Mouse (Mus musculus) embryonic facial prominence, embryonic 14.5 days (tissue): ENCODE measurements around the gene Klhl8. TPM values are rescaled to one million over a fixed set of nuclear protein-coding genes. Genes with fewer than 3 reads are reported as not detected.

ENCODE experiments used
- ATAC-seq: fragments of 200-750 bp; cut with Nextera tagmentation; 2 replicates; pipeline ENCODE4 v1.8.0; 2017; ENCODE audit warnings: low read depth, moderate number of reproducible peaks, moderate TSS enrichment
- DNase-seq: peaks from one replicate; pipeline ENCODE4 v3.0.0-alpha.2; 2015; ENCODE audit warnings: low spot score
- H3K27ac ChIP-seq: fragments of 300-500 bp; sonication (generic); replicated peaks from 2 replicates; pipeline ENCODE4 v1.5.1; 2014; ENCODE audit warnings: low read depth, mild to moderate bottlenecking, low read length, moderate library complexity
- H3K27me3 ChIP-seq: fragments of 300-500 bp; sonication (generic); replicated peaks from 2 replicates; pipeline ENCODE4 v1.6.1; 2014; ENCODE audit warnings: low read length; ENCODE audit not compliant: control insufficient read depth, insufficient read depth
- H3K36me3 ChIP-seq: fragments of 300-500 bp; sonication (generic); 2 replicates; pipeline ENCODE4 v1.6.1; 2014; ENCODE audit warnings: low read length, mixed read lengths; ENCODE audit not compliant: control insufficient read depth, insufficient read depth
- H3K4me1 ChIP-seq: fragments of 300-500 bp; sonication (generic); 2 replicates; pipeline ENCODE4 v1.6.1; 2014; ENCODE audit warnings: antibody characterized with exemption, low read length; ENCODE audit not compliant: control insufficient read depth, insufficient read depth
- H3K4me2 ChIP-seq: fragments of 300-500 bp; sonication (generic); 2 replicates; pipeline ENCODE4 v1.6.1; 2014; ENCODE audit warnings: low read depth, mild to moderate bottlenecking, low read length, moderate library complexity, mixed read lengths
- H3K4me3 ChIP-seq: fragments of 300-500 bp; sonication (generic); 2 replicates; pipeline ENCODE4 v1.5.1; 2014; ENCODE audit warnings: low read depth, mild to moderate bottlenecking, low read length
- H3K9ac ChIP-seq: fragments of 300-500 bp; sonication (generic); 2 replicates; pipeline ENCODE4 v1.6.1; 2014; ENCODE audit warnings: low read depth, mild to moderate bottlenecking, low read length, moderate library complexity, mixed read lengths
- H3K9me3 ChIP-seq: fragments of 300-500 bp; sonication (generic); 2 replicates; pipeline ENCODE4 v1.6.1; 2016; ENCODE audit warnings: low read length; ENCODE audit not compliant: control insufficient read depth
- WGBS: fragments of 180-500 bp; shearing (Covaris S2); extraction: QIAGEN DNeasy Blood & Tissue Kit; methylation state at CpG from one replicate; pipeline ENCODE4 v1.1.7; 2014; 5-methylcytosine and 5-hydroxymethylcytosine counted together
- polyA plus RNA-seq: library from polyadenylated mRNA; unstranded; fragments of >200 nt; fragmentation: Nextera tagmentation; extraction: Ambion mirVana; gene quantifications from 2 replicates; pipeline ENCODE4 v1.2.1, GENCODE M21; 2014

Klhl8 gene
- polyA plus RNA-seq, 1 experiment from 2014 or later: 12.2 TPM

DNA sequence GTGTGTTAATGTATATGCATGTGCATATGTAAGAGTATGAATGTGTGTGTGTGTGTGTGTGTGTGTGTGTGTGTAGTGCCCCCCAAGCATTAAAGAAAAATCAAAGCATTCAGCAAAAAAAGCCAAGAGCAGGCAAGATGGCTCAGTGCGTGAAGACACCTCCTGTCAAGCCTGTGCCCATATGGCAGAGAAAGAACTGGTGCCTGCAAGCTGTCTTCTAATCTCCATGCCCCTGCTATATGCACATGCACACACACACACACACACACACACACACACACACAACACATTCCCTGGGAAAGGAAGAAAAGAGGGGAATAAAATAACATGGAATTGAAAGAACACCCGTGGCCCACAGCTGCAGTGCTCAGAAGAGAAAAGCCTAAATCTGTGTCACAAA, 53.9 kb downstream of the Klhl8 start:
- H3K4me1 ChIP-seq: 0 out of 2 replicates have a peak, but pooled peaks cover 6% of the 10 kb centered on the region
- no peak overlapping the region for H3K9ac ChIP-seq
- no peaks in the 10 kb centered on the region for H3K27me3 ChIP-seq
- no peaks in the 10 kb centered on the region for H3K36me3 ChIP-seq
- H3K27ac ChIP-seq: no peak overlapping the region
- WGBS: 70% methylated on average over 2 of the region's 2 CpGs
- ATAC-seq (no peak), DNase-seq (no peak)
- H3K9me3 ChIP-seq: no peaks in the 10 kb centered on the region
- H3K4me3 ChIP-seq: no peak overlapping the region
- no peak overlapping the region for H3K4me2 ChIP-seq

DNA sequence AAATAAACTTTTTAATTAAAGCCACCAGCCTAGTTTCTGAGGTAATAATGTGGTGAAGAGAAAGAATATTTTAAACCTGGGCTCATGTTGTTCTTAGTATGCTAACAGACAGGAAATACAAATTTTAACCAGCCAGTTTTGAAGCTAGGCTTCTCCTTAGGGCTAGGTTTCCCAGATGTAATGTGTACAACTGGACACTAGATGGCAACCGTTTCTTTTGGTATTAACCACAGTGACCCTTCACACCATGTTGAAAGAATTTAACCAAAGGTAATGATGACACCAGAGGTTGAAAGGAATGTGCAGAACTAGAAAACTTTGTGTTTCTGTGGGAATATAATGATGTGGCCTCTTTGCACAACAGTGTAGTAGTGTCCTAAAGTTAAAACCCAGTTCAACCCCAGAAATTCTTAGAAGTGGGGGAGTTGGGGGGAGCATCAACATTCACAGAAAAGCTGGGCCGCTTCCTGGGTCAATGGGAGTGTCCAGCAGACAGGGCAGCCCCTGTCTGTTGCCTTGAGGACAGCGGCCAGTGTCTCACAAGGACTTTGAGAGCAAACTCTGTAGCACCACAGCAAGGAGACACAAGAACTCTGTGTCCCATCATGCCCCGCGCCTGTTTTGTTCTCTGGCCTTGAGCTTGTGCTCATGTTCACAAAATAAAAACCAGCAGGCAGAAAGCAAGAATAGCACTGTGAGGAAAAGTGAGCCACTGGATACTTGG, 54.6 kb downstream of the Klhl8 start:
- Histone ChIP-seq H3K4me1 (0 out of 2 replicates have a peak, but pooled peaks cover 6% of the 10 kb centered on the region), H3K9me3 (no peaks in the 10 kb centered on the region), H3K4me2 (no peak overlapping the region), H3K9ac (no peak overlapping the region), H3K27ac (no peak overlapping the region), H3K4me3 (no peak overlapping the region), H3K36me3 (peaks cover under 1% of the 10 kb centered on the region; the same call in 1 of the 2 replicates), H3K27me3 (no peaks in the 10 kb centered on the region)
- ATAC-seq: peak; percentile 67; the same call in 1 of the 2 replicates
- 57% methylated on average over 5 of the region's 5 CpGs for WGBS
- DNase-seq: peak; percentile 82

DNA sequence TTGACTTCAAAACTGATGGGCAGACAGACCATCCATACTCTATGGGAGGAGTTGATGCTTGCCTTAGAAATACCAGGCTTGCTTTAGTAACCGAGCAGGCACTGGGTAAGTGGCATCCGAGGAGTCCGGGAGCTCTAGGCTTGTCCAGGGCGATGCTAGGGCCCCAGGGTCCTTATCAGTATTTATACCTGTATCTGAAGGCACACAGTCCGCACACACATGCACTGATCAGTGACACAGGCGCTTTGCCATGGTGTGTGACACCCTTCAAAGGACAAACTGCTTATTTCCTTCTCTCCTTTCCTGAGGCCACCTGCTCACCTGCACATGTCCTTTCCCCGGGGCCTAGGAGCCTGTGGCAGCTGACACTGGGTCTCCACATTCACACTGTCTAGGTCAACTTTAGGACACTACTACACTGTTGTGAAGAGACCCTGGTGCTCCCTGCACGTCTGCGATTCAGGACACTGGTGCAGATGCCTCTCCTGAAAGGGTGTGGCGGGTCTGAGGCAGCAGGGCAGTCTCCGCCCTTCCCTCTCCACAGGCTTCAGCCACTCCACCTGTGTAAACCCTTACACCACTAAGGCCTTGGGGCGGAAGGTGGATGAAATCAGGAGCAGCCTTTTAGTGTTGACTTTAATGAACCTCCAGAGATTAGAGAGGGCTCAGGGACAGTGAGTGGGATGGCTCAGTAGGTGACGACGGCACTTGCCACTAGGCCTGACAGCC, 55.4 kb downstream of the Klhl8 start:
- WGBS: 80% methylated on average over 14 of the region's 14 CpGs
- no peak for DNase-seq
- Histone ChIP-seq H3K9ac (no peak overlapping the region), H3K36me3 (peaks cover 9% of the 10 kb centered on the region), H3K27ac (no peak overlapping the region), H3K4me3 (no peak overlapping the region), H3K27me3 (no peaks in the 10 kb centered on the region), H3K4me2 (no peak overlapping the region), H3K9me3 (no peaks in the 10 kb centered on the region), H3K4me1 (0 out of 2 replicates have a peak, but pooled peaks cover 6% of the 10 kb centered on the region)
- no peak; the same call in 1 of the 2 replicates for ATAC-seq

DNA sequence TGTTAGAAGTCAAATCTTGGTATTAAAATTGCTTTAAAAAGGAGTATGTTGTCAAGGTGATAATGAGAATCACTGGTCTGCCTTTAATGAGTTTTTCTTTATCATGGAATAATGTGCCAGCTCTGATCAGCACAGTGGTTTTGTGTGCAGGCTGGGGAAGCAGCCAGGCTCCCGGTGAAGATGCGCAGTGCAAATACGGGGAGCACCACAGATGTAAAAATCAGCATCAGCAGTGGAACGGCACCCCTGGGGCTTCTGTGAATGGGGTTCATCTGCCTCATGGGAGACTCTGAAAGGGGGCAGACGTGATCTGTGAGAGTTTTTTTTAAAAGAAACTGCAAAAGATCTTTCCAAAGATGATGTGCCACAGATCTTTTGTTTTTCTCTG, 56.3 kb downstream of the Klhl8 start:
- no peak for ATAC-seq
- Histone ChIP-seq H3K4me3 (no peak overlapping the region), H3K4me2 (no peak overlapping the region), H3K27ac (no peak overlapping the region), H3K36me3 (peaks cover 14% of the 10 kb centered on the region), H3K9ac (no peak overlapping the region), H3K4me1 (0 out of 2 replicates have a peak, but pooled peaks cover 6% of the 10 kb centered on the region), H3K27me3 (no peaks in the 10 kb centered on the region), H3K9me3 (no peaks in the 10 kb centered on the region)
- DNase-seq: no peak
- 80% methylated on average over 5 of the region's 5 CpGs for WGBS

DNA sequence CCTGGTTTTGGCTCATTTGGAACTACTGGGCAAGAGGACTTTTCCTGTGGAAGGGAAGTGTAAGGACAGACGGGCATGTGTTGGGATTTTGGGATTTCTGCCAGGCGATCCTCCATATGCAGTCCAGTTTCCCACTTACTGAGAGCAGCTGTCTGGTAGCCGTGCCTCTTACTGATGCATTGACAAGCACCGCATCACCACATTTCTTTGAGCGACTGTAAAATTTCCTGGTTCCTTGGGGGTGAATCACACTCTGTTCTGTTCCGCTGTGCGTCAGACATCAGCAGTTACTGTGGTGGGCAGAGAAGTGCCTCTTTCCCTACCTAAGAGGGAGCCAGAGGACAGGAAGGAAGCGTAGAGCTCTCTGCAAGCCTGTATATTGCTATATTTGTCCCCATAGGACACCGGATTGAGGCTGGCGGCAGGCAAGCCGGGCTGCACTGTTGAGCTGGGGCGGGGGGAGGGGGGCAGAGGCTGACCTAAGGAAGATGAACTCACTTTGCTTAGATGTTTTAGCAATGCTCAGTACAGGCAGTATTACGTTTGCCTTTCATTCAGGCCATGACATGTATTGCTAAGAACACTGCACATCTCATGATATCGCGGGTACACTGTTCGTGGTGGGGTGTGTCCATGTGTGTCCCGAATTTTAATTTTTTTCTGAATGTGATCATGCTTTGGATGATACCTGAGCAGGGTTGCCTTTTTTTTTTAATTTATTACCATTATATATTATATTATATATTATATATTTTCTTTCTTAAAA, 56.8 kb downstream of the Klhl8 start:
- no peaks in the 10 kb centered on the region for H3K27me3 ChIP-seq
- no peak overlapping the region for H3K9ac ChIP-seq
- H3K4me3 ChIP-seq: no peak overlapping the region
- 67% methylated on average over 17 of the region's 17 CpGs for WGBS
- 0 out of 2 replicates have a peak, but pooled peaks cover 6% of the 10 kb centered on the region for H3K4me1 ChIP-seq
- ATAC-seq: 0 out of 2 replicates have a peak, but pooled peaks have one; percentile 16
- H3K9me3 ChIP-seq: no peaks in the 10 kb centered on the region
- DNase-seq: peak; percentile 41
- H3K27ac ChIP-seq: no peak overlapping the region
- peaks cover 20% of the 10 kb centered on the region for H3K36me3 ChIP-seq
- no peak overlapping the region for H3K4me2 ChIP-seq

DNA sequence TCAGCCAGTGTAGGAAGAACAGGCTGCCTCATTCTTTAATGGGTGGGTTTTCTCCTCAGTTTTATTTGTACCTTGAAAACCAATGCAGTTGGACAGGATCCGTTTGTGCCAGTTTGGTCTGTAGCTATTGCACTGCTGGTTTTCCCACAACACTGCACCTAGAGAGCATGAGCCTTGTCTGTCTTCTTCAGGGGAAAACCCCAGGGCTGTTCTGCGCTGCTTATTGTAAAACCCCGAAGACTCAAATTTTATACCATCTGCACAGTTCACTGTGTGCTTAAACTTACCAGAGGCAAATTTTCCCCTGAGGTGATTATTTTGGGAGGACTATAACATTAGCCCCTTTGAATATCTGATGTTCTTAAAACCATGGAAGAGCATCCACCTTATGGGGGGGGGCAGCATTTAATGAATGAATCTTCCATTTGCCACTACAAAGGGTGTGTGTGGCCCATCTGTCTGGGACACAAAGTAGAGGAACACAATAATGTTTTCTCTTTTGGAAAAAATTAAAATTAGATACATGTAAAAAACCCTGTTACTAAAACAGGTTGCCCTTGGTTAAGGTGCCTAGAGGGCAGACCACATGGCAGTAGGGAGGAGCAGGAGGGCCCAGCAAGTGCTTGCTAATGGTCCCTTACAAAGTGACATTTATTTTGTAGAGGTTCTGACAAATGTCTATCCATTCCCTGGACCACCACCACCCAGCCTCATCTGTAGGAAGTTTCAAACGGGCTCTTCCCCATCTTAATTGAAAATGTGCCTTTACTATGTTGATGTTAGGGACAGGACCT, 58.1 kb downstream of the Klhl8 start:
- no peaks in the 10 kb centered on the region for H3K9me3 ChIP-seq
- H3K4me1 ChIP-seq: 0 out of 2 replicates have a peak, but pooled peaks cover 6% of the 10 kb centered on the region
- no peak overlapping the region for H3K4me2 ChIP-seq
- ATAC-seq (no peak), DNase-seq (no peak)
- WGBS: 78% methylated on average over 4 of the region's 4 CpGs
- H3K4me3 ChIP-seq: no peak overlapping the region
- no peak overlapping the region for H3K27ac ChIP-seq
- no peaks in the 10 kb centered on the region for H3K27me3 ChIP-seq
- H3K9ac ChIP-seq: no peak overlapping the region
- peaks cover 20% of the 10 kb centered on the region for H3K36me3 ChIP-seq

DNA sequence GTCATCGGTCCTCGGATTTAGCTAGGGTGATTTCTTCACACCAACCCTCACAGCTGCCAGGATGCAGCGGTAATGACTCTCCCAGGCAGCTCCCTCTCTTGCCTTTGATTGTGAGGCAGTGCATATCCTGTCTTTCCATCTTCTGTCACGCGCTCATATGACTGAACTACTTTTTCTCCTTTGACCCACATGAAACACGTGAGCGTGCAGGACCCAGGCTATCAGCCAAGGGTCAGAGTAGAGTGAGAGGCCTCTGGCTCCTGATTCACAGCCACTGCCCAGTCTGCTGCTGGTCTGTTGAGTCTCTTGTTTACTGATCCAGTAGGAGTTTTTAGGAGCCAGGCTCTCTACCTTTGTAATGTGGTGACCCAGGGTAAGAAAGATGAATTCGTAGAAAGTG, 62.5 kb downstream of the Klhl8 start:
- no peaks in the 10 kb centered on the region for H3K9me3 ChIP-seq
- 0 out of 2 replicates have a peak, but pooled peaks cover 4% of the 10 kb centered on the region for H3K27me3 ChIP-seq
- DNase-seq (no peak), ATAC-seq (no peak)
- no peak overlapping the region for H3K27ac ChIP-seq
- WGBS: 92% methylated on average over 8 of the region's 8 CpGs
- H3K9ac ChIP-seq: no peak overlapping the region
- peaks cover 8% of the 10 kb centered on the region; the same call in 1 of the 2 replicates for H3K4me1 ChIP-seq
- no peak overlapping the region for H3K4me3 ChIP-seq
- H3K4me2 ChIP-seq: no peak overlapping the region
- H3K36me3 ChIP-seq: peaks cover 24% of the 10 kb centered on the region

DNA sequence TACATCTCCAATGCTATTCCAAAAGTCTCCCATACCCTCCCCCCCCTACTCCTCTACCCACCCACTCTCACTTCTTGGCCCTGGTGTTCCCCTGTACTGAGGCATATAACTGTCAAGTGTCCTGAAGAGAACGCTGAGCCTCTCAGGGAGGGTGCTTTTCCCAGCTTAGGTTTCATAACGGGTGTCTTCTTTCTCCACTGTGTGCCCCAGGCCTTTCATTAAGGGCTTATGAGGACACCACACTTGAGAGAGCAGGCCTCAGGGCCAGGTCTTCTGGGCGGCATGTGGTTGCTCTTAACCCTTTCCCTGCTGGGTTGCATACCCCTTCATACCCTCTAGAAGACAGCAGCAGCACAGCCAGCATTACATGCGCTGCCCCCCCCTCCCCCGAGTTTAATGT, 64.5 kb downstream of the Klhl8 start:
- 37% methylated on average over 5 of the region's 5 CpGs for WGBS
- DNase-seq (peak; percentile 78), ATAC-seq (peak; percentile 84)
- Histone ChIP-seq H3K9me3 (no peaks in the 10 kb centered on the region), H3K27me3 (0 out of 2 replicates have a peak, but pooled peaks cover 4% of the 10 kb centered on the region), H3K4me3 (no peak overlapping the region), H3K9ac (no peak overlapping the region), H3K4me1 (peaks cover 8% of the 10 kb centered on the region; the same call in 1 of the 2 replicates), H3K36me3 (peaks cover 33% of the 10 kb centered on the region), H3K27ac (no peak overlapping the region), H3K4me2 (no peak overlapping the region)
